Mouse (Mus musculus) urinary bladder, postnatal 14 days (tissue): Measurements from ENCODE around the gene Inpp5a.
A peak's percentile ranks its signal among the peaks of the same experiment; 100 is the strongest.

Experiments
- DNase-seq: peaks from one replicate; pipeline ENCODE4 v3.0.0; 2021; ENCODE audit warnings: low spot score

The Inpp5a gene

GRCm38 (mm10) chr7:139445621-139446020 is 56.7 kb downstream of the Inpp5a start:
- DNase-seq = no peak

GRCm38 (mm10) chr7:139447381-139447780 is 58.5 kb downstream of the Inpp5a start:
- DNase-seq = no peak

- no peak for DNase-seq
Measured at GRCm38 (mm10) chr7:139450186-139450998, 61.5 kb downstream of the Inpp5a start.

GRCm38 (mm10) chr7:139451711-139452110 is 62.8 kb downstream of the Inpp5a start:
- no peak for DNase-seq

- no peak for DNase-seq
Measured at GRCm38 (mm10) chr7:139452199-139452598, 63.3 kb downstream of the Inpp5a start.

GRCm38 (mm10) chr7:139453198-139453597 is 64.3 kb downstream of the Inpp5a start:
- DNase-seq = no peak

GRCm38 (mm10) chr7:139454285-139454684 is 65.4 kb downstream of the Inpp5a start:
- no peak for DNase-seq

GRCm38 (mm10) chr7:139456759-139457158 is 67.8 kb downstream of the Inpp5a start:
- DNase-seq = no peak

- no peak for DNase-seq
Measured at GRCm38 (mm10) chr7:139461344-139461743, 72.4 kb downstream of the Inpp5a start.

GRCm38 (mm10) chr7:139462142-139462541 is 73.2 kb downstream of the Inpp5a start:
- DNase-seq = no peak

- DNase-seq = no peak
Measured at GRCm38 (mm10) chr7:139465538-139465937, 76.6 kb downstream of the Inpp5a start.

- no peak for DNase-seq
Measured at GRCm38 (mm10) chr7:139466484-139467176, 77.7 kb downstream of the Inpp5a start.

- DNase-seq = no peak
Measured at GRCm38 (mm10) chr7:139467177-139467895, 78.4 kb downstream of the Inpp5a start.

GRCm38 (mm10) chr7:139467896-139468279 is 79.0 kb downstream of the Inpp5a start:
- peak; percentile 33 for DNase-seq

- DNase-seq = no peak
Measured at GRCm38 (mm10) chr7:139468440-139468839, 79.5 kb downstream of the Inpp5a start.

- DNase-seq = no peak
Measured at GRCm38 (mm10) chr7:139469457-139469856, 80.5 kb downstream of the Inpp5a start.

GRCm38 (mm10) chr7:139470481-139470880 is 81.6 kb downstream of the Inpp5a start:
- DNase-seq = no peak

- DNase-seq = no peak
Measured at GRCm38 (mm10) chr7:139472052-139472451, 83.1 kb downstream of the Inpp5a start.

GRCm38 (mm10) chr7:139472865-139473549 is 84.1 kb downstream of the Inpp5a start:
- DNase-seq = peak; percentile 85

GRCm38 (mm10) chr7:139475896-139476295 is 87.0 kb downstream of the Inpp5a start:
- DNase-seq = no peak

GRCm38 (mm10) chr7:139476700-139477099 is 87.8 kb downstream of the Inpp5a start:
- no peak for DNase-seq

- no peak for DNase-seq
Measured at GRCm38 (mm10) chr7:139477748-139478147, 88.8 kb downstream of the Inpp5a start.
